In the genomic region with DNA sequence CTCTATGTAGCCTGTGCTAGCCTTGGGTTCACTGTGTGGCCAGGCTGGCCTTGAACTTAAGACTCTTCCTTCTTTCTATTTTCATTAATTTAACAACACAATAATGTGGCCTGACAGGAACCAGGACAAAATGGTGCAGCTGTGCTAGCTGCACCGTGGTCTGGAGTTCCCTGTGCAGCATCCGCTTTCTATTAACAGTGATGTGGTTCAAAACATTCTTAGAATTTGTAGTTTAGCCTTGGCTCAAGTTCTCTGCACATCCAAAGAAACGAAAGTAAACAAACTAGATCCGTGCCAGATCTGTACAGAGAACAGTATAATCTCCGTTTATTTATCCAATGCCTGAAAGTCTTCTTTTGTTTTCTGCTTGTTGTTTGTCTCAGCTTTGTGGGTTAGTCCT, we compare ENCODE assay signal across 23 mouse cellular contexts.
DNase-seq lines count a peak whose midpoint lies in the region; ATAC-seq and TF ChIP-seq lines count a peak whose summit lies in the region.
"Had no signal": no experiment of that assay in that cellular context is flagged by ENCODE, and none has a peak within 500 bp of the region (broad histone marks: within the 10 kb centered on the region; RNA-seq: fewer than 3 reads in every experiment).

No protein-coding gene starts in this region.

- H3K9ac ChIP-seq in embryonic facial prominence, embryonic 15.5 days, result no peak overlapping the region
- no peak overlapping the region for H3K9ac ChIP-seq in liver, embryonic 12.5 days
- no peak overlapping the region for H3K9ac ChIP-seq in midbrain, embryonic 11.5 days (ENCODE audit: low read length)
- H3K9ac ChIP-seq: embryonic facial prominence, embryonic 13.5 days; forebrain, embryonic 12.5 days had no signal

- peaks cover 28% of the 10 kb centered on the region for H3K9me3 ChIP-seq in megakaryocyte, embryonic 14.5 days
- no peaks in the 10 kb centered on the region for H3K9me3 ChIP-seq in embryonic facial prominence, embryonic 15.5 days (replicated peaks)
- H3K9me3 ChIP-seq in liver, embryonic 12.5 days (replicated peaks), result no peaks in the 10 kb centered on the region; the same call in 1 of the 2 replicates
- H3K9me3 ChIP-seq in midbrain, embryonic 11.5 days (ENCODE audit: control insufficient read depth, low read length), result no peaks in the 10 kb centered on the region
- H3K9me3 ChIP-seq: embryonic facial prominence, embryonic 13.5 days; forebrain, embryonic 10.5 days; forebrain, embryonic 12.5 days had no signal

- H3K27me3 ChIP-seq in megakaryocyte, embryonic 14.5 days (replicated peaks), result no peaks in the 10 kb centered on the region
- H3K27me3 ChIP-seq in embryonic facial prominence, embryonic 15.5 days, result no peaks in the 10 kb centered on the region
- H3K27me3 ChIP-seq in liver, embryonic 12.5 days (replicated peaks), result no peaks in the 10 kb centered on the region
- H3K27me3 ChIP-seq in midbrain, embryonic 11.5 days (ENCODE audit: control insufficient read depth, insufficient read depth, low read length), result no peaks in the 10 kb centered on the region
- no peaks in the 10 kb centered on the region for H3K27me3 ChIP-seq in kidney, adult 2 months (replicated peaks; ENCODE audit: control insufficient read depth, insufficient read depth, low read length)
- H3K27me3 ChIP-seq: embryonic facial prominence, embryonic 13.5 days; forebrain, embryonic 12.5 days; Patski had no signal

- WGBS in embryonic facial prominence, embryonic 15.5 days, result 28% methylated on average over 5 of the region's 5 CpGs
- 56% methylated on average over 5 of the region's 5 CpGs for WGBS in liver, embryonic 12.5 days (ENCODE audit: insufficient replicate concordance)
- 72% methylated on average over 5 of the region's 5 CpGs for WGBS in midbrain, embryonic 11.5 days
- 66% methylated on average over 5 of the region's 5 CpGs for WGBS in kidney, adult 2 months

- no peak for ATAC-seq in megakaryocyte, adult 5-6 weeks (ENCODE audit: poor library complexity, severe bottlenecking)
- ATAC-seq in embryonic facial prominence, embryonic 15.5 days (ENCODE audit: insufficient number of reproducible peaks, low FRiP score, low TSS enrichment, low read depth), result peak; percentile 51; the same call in 1 of the 2 replicates
- no peak for ATAC-seq in liver, embryonic 12.5 days
- no peak for ATAC-seq in midbrain, embryonic 11.5 days (ENCODE audit: low FRiP score)
- ATAC-seq: forebrain, embryonic 14.5 days; forebrain, embryonic 16.5 days; Patski had no signal

- 0 out of 2 replicates have a peak overlapping the region, but pooled peaks have one; percentile 25 for H3K27ac ChIP-seq in embryonic facial prominence, embryonic 15.5 days (replicated peaks)
- H3K27ac ChIP-seq in liver, embryonic 12.5 days, result no peak overlapping the region
- no peak overlapping the region for H3K27ac ChIP-seq in midbrain, embryonic 11.5 days (ENCODE audit: low read depth, low read length)
- H3K27ac ChIP-seq in kidney, adult 2 months (ENCODE audit: insufficient read depth, low read depth, low read length), result no peak overlapping the region
- H3K27ac ChIP-seq: embryonic facial prominence, embryonic 13.5 days; forebrain, embryonic 10.5 days; forebrain, embryonic 12.5 days had no signal

- H3K4me1 ChIP-seq in megakaryocyte, embryonic 14.5 days, result no peaks in the 10 kb centered on the region
- peaks cover 2% of the 10 kb centered on the region; the same call in 1 of the 2 replicates for H3K4me1 ChIP-seq in embryonic facial prominence, embryonic 15.5 days
- no peaks in the 10 kb centered on the region for H3K4me1 ChIP-seq in liver, embryonic 12.5 days
- no peaks in the 10 kb centered on the region for H3K4me1 ChIP-seq in midbrain, embryonic 11.5 days (ENCODE audit: control insufficient read depth, insufficient read depth, low read length)
- H3K4me1 ChIP-seq in kidney, adult 2 months (ENCODE audit: control insufficient read depth, insufficient read depth, low read length), result no peaks in the 10 kb centered on the region
- H3K4me1 ChIP-seq: embryonic facial prominence, embryonic 13.5 days; forebrain, embryonic 10.5 days; forebrain, embryonic 12.5 days had no signal

- no peak for TF ChIP-seq POLR2A in kidney, adult 2 months (IDR thresholded peaks at IDR 0.05; ENCODE audit: low read depth, low read length)

- H3K4me2 ChIP-seq in embryonic facial prominence, embryonic 15.5 days (replicated peaks), result no peak overlapping the region
- no peak overlapping the region for H3K4me2 ChIP-seq in liver, embryonic 12.5 days
- H3K4me2 ChIP-seq in midbrain, embryonic 11.5 days, result no peak overlapping the region
- H3K4me2 ChIP-seq: embryonic facial prominence, embryonic 13.5 days; forebrain, embryonic 12.5 days had no signal

- peak overlapping the region; percentile 42 for H3K4me3 ChIP-seq in megakaryocyte, embryonic 14.5 days (replicated peaks)
- H3K4me3 ChIP-seq in embryonic facial prominence, embryonic 15.5 days (replicated peaks), result no peak overlapping the region
- no peak overlapping the region for H3K4me3 ChIP-seq in liver, embryonic 12.5 days
- no peak overlapping the region for H3K4me3 ChIP-seq in midbrain, embryonic 11.5 days (ENCODE audit: low read depth, low read length)
- no peak overlapping the region for H3K4me3 ChIP-seq in kidney, adult 2 months (ENCODE audit: insufficient read depth, low read depth, low read length)
- H3K4me3 ChIP-seq: embryonic facial prominence, embryonic 13.5 days; erythroblast, embryonic 14.5 days; forebrain, embryonic 10.5 days; forebrain, embryonic 12.5 days had no signal

- H3K36me3 ChIP-seq in megakaryocyte, embryonic 14.5 days (replicated peaks; ENCODE audit: low read length), result no peaks in the 10 kb centered on the region
- no peaks in the 10 kb centered on the region for H3K36me3 ChIP-seq in embryonic facial prominence, embryonic 15.5 days
- H3K36me3 ChIP-seq in liver, embryonic 12.5 days, result no peaks in the 10 kb centered on the region
- H3K36me3 ChIP-seq in midbrain, embryonic 11.5 days (ENCODE audit: control insufficient read depth, insufficient read depth, low read length), result no peaks in the 10 kb centered on the region
- no peaks in the 10 kb centered on the region for H3K36me3 ChIP-seq in kidney, adult 2 months (ENCODE audit: control insufficient read depth, insufficient read depth, low read length)
- H3K36me3 ChIP-seq: embryonic facial prominence, embryonic 13.5 days; forebrain, embryonic 10.5 days; forebrain, embryonic 12.5 days had no signal

- DNase-seq in adipocyte (ENCODE audit: low spot score), result peak; percentile 3
- DNase-seq in midbrain, embryonic 11.5 days (ENCODE audit: low spot score, missing footprints), result no peak
- DNase-seq in kidney, adult 2 months, result no peak
- DNase-seq: adrenal gland, adult 8-10 months; adrenal gland, postnatal 14 days; adrenal gland, postnatal 36 days; cerebellum, adult 11-12 months; cerebellum, adult 2 months; cerebellum, adult 9-10 months; cerebellum, postnatal 10 days; cerebellum, postnatal 25 days; embryo, embryonic 11 days had no signal

- TF ChIP-seq CTCF in kidney, adult 2 months (conservative IDR thresholded peaks at IDR 0.05; ENCODE audit: insufficient read depth, insufficient read length, low read depth, low read length), result no peak
